Mouse (Mus musculus) limb, embryonic 11.5 days (tissue): ENCODE data around the gene Dus2. TPM values are rescaled to one million over a fixed set of nuclear protein-coding genes. Genes with fewer than 3 reads are reported as not detected.
"Not testable (repeated sequence)": the region's sequence is repeated elsewhere in the genome, so short reads cannot be mapped to it uniquely, and the experiment has no call there.

ENCODE experiments used
- ATAC-seq: fragments of 200-750 bp; cut with Nextera tagmentation; 2 replicates; pipeline ENCODE4 v1.8.0; 2017; ENCODE audit warnings: low read depth; ENCODE audit not compliant: insufficient number of reproducible peaks, low FRiP score, low TSS enrichment
- DNase-seq: peaks from one replicate; pipeline ENCODE4 v3.0.0-alpha.2; 2015; ENCODE audit warnings: low spot score
- H3K27ac ChIP-seq: fragments of 300-500 bp; sonication (generic); replicated peaks from 2 replicates; pipeline ENCODE4 v1.5.1; 2014; ENCODE audit warnings: low read depth, mild to moderate bottlenecking, low read length
- H3K27me3 ChIP-seq: fragments of 300-500 bp; sonication (generic); 2 replicates; pipeline ENCODE4 v1.6.1; 2014; ENCODE audit warnings: mild to moderate bottlenecking, low read length, mixed read lengths; ENCODE audit not compliant: control insufficient read depth, insufficient read depth
- H3K36me3 ChIP-seq: fragments of 300-500 bp; sonication (generic); 2 replicates; pipeline ENCODE4 v1.6.1; 2014; ENCODE audit warnings: mild to moderate bottlenecking, low read length, moderate library complexity, mixed read lengths; ENCODE audit not compliant: control insufficient read depth, insufficient read depth
- H3K4me1 ChIP-seq: fragments of 300-500 bp; sonication (generic); 2 replicates; pipeline ENCODE4 v1.6.1; 2014; ENCODE audit warnings: low read length, mixed read lengths; ENCODE audit not compliant: control insufficient read depth, insufficient read depth
- H3K4me2 ChIP-seq: fragments of 300-500 bp; sonication (generic); 2 replicates; pipeline ENCODE4 v1.6.1; 2014; ENCODE audit warnings: low read depth, mild to moderate bottlenecking, moderate library complexity; ENCODE audit not compliant: severe bottlenecking
- H3K4me3 ChIP-seq: fragments of 300-500 bp; sonication (generic); 2 replicates; pipeline ENCODE4 v1.5.1; 2014; ENCODE audit warnings: low read depth, low read length
- H3K9ac ChIP-seq: fragments of 300-500 bp; sonication (generic); 2 replicates; pipeline ENCODE4 v1.6.1; 2014; ENCODE audit warnings: mild to moderate bottlenecking, low read length
- H3K9me3 ChIP-seq: fragments of 300-500 bp; sonication (generic); 2 replicates; pipeline ENCODE4 v1.6.1; 2016; ENCODE audit warnings: low read length; ENCODE audit not compliant: control insufficient read depth
- WGBS: fragments of 180-500 bp; shearing (Covaris S2); extraction: QIAGEN DNeasy Blood & Tissue Kit; methylation state at CpG from one replicate; pipeline ENCODE4 v1.1.7; 2014; 5-methylcytosine and 5-hydroxymethylcytosine counted together
- polyA plus RNA-seq: library from polyadenylated mRNA; unstranded; fragments of >200 nt; fragmentation: Nextera tagmentation; extraction: Ambion mirVana; gene quantifications from 2 replicates; pipeline ENCODE4 v1.2.1, GENCODE M21; 2014

Gene Dus2
- polyA plus RNA-seq, 1 experiment from 2014 or later: 18.8 TPM

DNA sequence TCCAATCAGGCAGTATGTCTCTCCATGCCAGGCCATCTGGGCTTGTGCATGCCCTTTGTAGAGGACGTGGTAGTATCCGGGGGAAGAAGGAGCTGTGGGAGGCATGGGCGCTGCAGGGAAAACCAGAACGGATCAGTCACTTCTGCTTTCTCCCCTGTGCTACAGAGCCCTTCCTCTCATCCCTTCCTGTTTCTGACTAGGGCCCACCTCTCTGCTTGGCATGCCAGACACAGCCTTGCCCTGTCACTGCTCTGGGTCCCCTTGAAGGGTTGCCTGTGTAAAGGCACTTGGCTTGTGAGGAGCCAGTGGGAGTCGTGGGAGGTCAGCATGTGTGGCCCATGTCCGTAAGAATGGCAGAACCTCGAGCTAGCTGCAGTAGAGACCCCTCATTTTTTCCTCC lies 5.2 kb downstream of the Dus2 start:
- no peaks in the 10 kb centered on the region for H3K36me3 ChIP-seq
- H3K4me3 ChIP-seq: no peak overlapping the region
- H3K9ac ChIP-seq: no peak overlapping the region
- ATAC-seq: no peak
- no peak overlapping the region for H3K27ac ChIP-seq
- no peaks in the 10 kb centered on the region for H3K9me3 ChIP-seq
- no peak for DNase-seq
- 71% methylated on average over 7 of the region's 7 CpGs for WGBS
- H3K27me3 ChIP-seq: no peaks in the 10 kb centered on the region
- no peak overlapping the region for H3K4me2 ChIP-seq
- no peaks in the 10 kb centered on the region for H3K4me1 ChIP-seq

DNA sequence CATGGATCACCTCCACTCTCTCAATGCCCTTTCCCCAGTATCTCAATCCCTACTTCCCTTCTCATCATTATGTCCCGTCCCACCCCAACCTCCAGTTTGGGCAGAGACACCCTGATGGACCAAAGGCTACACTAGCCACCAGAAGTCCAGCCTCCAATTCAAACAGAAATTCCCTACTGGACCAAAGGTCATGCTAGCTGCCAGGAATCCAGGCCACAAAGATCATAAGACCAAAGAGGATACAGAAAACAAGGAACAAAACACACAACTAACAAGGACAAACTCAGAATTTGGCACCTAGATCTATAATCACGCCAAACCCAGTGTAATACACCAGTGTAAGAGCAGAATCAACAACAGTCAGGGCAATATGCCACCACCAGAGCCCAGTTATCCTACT lies 7.8 kb downstream of the Dus2 start:
- DNase-seq (no peak), ATAC-seq (no peak)
- H3K9ac ChIP-seq: no peak overlapping the region
- H3K4me3 ChIP-seq: no peak overlapping the region
- no peak overlapping the region for H3K27ac ChIP-seq
- H3K27me3 ChIP-seq: no peaks in the 10 kb centered on the region
- H3K36me3 ChIP-seq: no peaks in the 10 kb centered on the region
- no peaks in the 10 kb centered on the region for H3K9me3 ChIP-seq
- WGBS: 85% methylated on average over 2 of the region's 2 CpGs
- no peak overlapping the region for H3K4me2 ChIP-seq
- no peaks in the 10 kb centered on the region for H3K4me1 ChIP-seq

DNA sequence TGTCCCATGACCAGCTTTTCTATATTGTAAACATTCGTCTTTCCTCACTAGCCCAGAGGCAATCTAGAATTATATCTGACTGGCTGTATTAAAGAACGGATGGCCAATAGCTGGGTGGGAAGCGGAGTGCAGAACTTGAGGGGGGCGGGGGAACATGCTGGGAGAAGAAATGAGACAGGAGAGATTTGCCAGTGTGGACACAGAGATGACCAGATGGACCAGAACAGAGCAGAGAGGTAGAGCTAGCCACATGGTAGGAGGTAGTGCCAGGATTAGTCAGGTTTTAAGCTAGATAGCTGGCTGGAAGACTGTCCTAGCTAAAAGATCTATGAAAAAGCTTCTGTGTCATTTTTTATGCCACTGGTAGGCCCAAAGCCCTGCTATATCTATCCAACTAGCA lies 10.8 kb downstream of the Dus2 start:
- H3K36me3 ChIP-seq: no peaks in the 10 kb centered on the region
- H3K27ac ChIP-seq: no peak overlapping the region
- WGBS: 83% methylated on average over 4 of the region's 4 CpGs
- no peak overlapping the region for H3K9ac ChIP-seq
- no peak for DNase-seq
- ATAC-seq: no peak
- H3K4me2 ChIP-seq: no peak overlapping the region
- no peaks in the 10 kb centered on the region for H3K4me1 ChIP-seq
- no peaks in the 10 kb centered on the region for H3K27me3 ChIP-seq
- H3K9me3 ChIP-seq: no peaks in the 10 kb centered on the region
- no peak overlapping the region for H3K4me3 ChIP-seq

DNA sequence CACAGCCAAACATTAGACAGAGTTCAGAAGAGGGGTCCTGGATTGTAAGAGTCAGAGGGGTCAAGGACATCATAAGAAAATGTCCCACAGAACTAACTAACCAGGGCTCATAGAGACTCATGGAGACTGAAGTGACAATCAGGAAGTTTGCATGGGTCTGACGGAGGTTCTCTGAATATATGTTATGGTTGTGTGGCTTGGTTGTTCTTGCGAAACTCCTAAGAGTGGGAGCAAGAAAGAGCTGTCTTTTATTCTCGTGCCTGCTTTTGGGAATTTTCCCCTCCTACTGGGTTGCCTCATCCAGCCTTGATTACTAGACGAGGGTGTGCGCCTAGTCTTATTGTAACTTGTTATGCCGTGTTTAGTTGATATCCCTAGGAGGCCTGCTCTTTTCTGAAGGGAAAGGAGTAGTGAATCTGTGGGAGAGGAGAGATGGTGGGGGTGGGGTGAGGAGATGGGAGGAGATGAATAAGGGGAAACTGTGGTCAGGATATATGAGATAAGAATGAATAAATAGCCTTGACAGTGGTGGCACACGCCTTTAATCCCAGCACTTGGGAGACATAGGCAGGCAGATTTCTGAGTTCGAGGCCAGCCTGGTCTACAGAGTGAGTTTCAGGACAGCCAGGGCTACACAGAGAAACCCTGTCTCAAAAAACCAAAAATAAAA lies 13.5 kb downstream of the Dus2 start:
- WGBS: 82% methylated on average over 8 of the region's 8 CpGs
- no peak overlapping the region for H3K4me2 ChIP-seq
- ATAC-seq (no peak), DNase-seq (no peak)
- H3K4me3 ChIP-seq: no peak overlapping the region
- peaks cover 1% of the 10 kb centered on the region; the same call in 1 of the 2 replicates for H3K36me3 ChIP-seq
- H3K9ac ChIP-seq: no peak overlapping the region
- H3K27me3 ChIP-seq: no peaks in the 10 kb centered on the region
- H3K4me1 ChIP-seq: no peaks in the 10 kb centered on the region
- no peaks in the 10 kb centered on the region for H3K9me3 ChIP-seq
- no peak overlapping the region for H3K27ac ChIP-seq

DNA sequence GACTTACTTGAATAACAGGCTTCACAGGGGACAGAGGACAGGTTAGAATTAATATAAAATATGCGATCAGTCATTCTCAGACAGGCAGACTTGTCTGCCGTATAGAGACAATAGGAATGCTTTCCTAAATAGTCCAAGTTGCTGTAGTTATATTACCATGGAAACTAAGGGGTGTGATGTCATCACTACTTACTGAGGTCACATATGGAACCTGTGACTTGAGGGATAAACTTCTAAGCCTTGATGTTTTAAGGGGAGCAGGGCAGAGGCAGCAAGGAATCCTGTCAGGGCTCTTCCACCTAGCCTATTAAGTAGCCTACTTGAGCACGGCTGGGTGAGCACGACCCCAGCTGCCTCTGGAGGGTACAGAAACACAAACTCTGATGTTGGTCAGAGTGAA lies 14.7 kb downstream of the Dus2 start, which contains the start of gene Dpep2nb:
Gene Dpep2nb, minus strand, starts transcription at position 101 of the 400 bp plus-strand sequence.
- ATAC-seq (no peak), DNase-seq (no peak)
- H3K9me3 ChIP-seq: no peaks in the 10 kb centered on the region
- no peak within 1 kb of the TSS for H3K4me3 ChIP-seq
- H3K9ac ChIP-seq: no peak within 1 kb of the TSS
- peaks cover 4% of the 10 kb centered on the region; the same call in 1 of the 2 replicates for H3K4me1 ChIP-seq
- H3K36me3 ChIP-seq: peaks cover 7% of the 10 kb centered on the region; the same call in 1 of the 2 replicates
- H3K27me3 ChIP-seq: no peaks in the 10 kb centered on the region
- no peak within 1 kb of the TSS for H3K27ac ChIP-seq
- H3K4me2 ChIP-seq: no peak within 1 kb of the TSS
- WGBS: 81% methylated on average over 4 of the region's 4 CpGs

DNA sequence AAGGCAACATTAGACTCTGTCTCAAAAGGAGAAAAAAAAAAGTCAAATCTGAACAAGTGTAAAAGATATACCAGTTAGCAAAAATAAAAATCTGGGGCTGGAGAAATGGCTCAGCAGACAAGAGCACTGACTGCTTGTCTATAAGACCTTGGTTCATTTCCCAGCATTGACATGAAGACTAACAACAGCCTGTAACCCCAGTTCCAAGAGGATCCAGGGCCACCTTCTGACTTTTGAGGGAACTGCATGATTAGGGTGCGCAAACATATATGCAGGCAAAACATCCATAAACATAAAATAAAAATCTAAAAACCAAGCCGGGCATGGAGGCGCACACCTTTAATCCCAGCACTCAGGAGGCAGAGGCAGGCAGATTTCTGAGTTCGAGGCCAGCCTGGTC lies 15.3 kb downstream of the Dus2 start:
- peaks cover 7% of the 10 kb centered on the region; the same call in 1 of the 2 replicates for H3K36me3 ChIP-seq
- H3K4me3 ChIP-seq: no peak overlapping the region
- H3K4me1 ChIP-seq: peaks cover 4% of the 10 kb centered on the region; the same call in 1 of the 2 replicates
- no peak for DNase-seq
- H3K4me2 ChIP-seq: no peak overlapping the region
- no peak overlapping the region for H3K9ac ChIP-seq
- 86% methylated on average over 4 of the region's 4 CpGs for WGBS
- H3K9me3 ChIP-seq: no peaks in the 10 kb centered on the region
- H3K27me3 ChIP-seq: no peaks in the 10 kb centered on the region
- ATAC-seq: no peak
- H3K27ac ChIP-seq: no peak overlapping the region

DNA sequence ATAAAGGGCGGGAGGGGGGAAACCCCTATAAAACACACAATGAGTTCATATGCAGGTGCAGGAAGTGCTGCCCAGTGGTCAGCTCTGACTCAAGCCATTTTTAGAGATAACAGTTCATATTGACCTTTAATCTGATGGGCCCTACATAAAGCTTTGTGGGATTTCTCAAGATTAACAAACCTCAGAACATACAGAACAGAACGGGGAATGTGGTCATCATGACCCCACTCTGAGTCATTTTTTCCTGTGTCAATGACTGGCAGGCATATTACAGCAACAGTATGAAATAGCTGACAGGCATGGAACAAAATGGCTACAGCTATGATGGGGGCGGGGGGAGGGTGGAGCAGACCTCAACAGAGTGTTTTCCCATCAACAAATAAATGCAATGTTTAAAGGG lies 16.0 kb downstream of the Dus2 start:
- Histone ChIP-seq H3K36me3 (peaks cover 7% of the 10 kb centered on the region; the same call in 1 of the 2 replicates), H3K9ac (no peak overlapping the region), H3K27me3 (no peaks in the 10 kb centered on the region), H3K9me3 (no peaks in the 10 kb centered on the region), H3K4me3 (no peak overlapping the region), H3K4me2 (no peak overlapping the region), H3K4me1 (peaks cover 8% of the 10 kb centered on the region), H3K27ac (no peak overlapping the region)
- ATAC-seq (no peak), DNase-seq (no peak)
- WGBS: 79% methylated on average over 3 of the region's 3 CpGs

DNA sequence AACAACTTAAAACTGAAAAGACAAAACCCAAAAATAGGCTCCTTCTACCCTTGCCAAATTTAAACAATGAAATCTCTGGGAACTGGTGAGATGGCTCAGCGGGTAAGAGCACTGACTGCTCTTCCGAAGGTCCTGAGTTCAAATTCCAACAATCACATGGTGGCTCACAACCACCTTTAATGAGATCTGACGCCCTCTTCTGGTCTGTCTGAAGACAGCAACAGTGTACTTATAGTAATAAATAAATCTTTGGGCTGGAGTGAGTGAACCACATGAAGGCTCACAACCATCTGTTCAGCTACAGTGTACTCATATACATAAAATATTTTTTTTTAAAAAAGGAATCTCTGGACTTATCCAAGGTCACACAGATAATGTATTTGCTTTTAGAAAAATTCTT lies 16.8 kb downstream of the Dus2 start:
- not testable (repeated sequence) for H3K4me1 ChIP-seq, H3K4me3 ChIP-seq, ATAC-seq, H3K9ac ChIP-seq, H3K36me3 ChIP-seq, H3K4me2 ChIP-seq, DNase-seq, H3K27ac ChIP-seq, H3K9me3 ChIP-seq, H3K27me3 ChIP-seq
- 68% methylated on average over 3 of the region's 3 CpGs for WGBS
